Mouse (Mus musculus) stomach, embryonic 14.5 days (tissue): Measurements from ENCODE around the gene Cux1. TPM values are rescaled to one million over a fixed set of nuclear protein-coding genes. Genes with fewer than 3 reads are reported as not detected.

ENCODE experiments used
- ATAC-seq: fragments of 200-750 bp; cut with Nextera tagmentation; 2 replicates; pipeline ENCODE4 v1.8.0; 2017; ENCODE audit warnings: low read depth, moderate TSS enrichment; ENCODE audit not compliant: insufficient number of reproducible peaks, insufficient read depth, low FRiP score
- H3K27ac ChIP-seq: fragments of 300-500 bp; sonication (generic); 2 replicates; pipeline ENCODE4 v1.5.1; 2014; ENCODE audit warnings: mild to moderate bottlenecking, low read length, moderate library complexity, mixed read lengths
- H3K27me3 ChIP-seq: fragments of 300-500 bp; sonication (generic); 2 replicates; pipeline ENCODE4 v1.6.1; 2014; ENCODE audit warnings: low read length, control low read depth, mixed read lengths; ENCODE audit not compliant: control insufficient read depth, insufficient read depth
- H3K36me3 ChIP-seq: fragments of 300-500 bp; sonication (generic); 2 replicates; pipeline ENCODE4 v1.6.1; 2014; ENCODE audit warnings: mild to moderate bottlenecking, control low read depth, low read length, moderate library complexity, mixed read lengths; ENCODE audit not compliant: control insufficient read depth, insufficient read depth
- H3K4me1 ChIP-seq: fragments of 300-500 bp; sonication (generic); 2 replicates; pipeline ENCODE4 v1.6.1; 2014; ENCODE audit warnings: low read length, control low read depth, mixed read lengths; ENCODE audit not compliant: control insufficient read depth, insufficient read depth
- H3K4me2 ChIP-seq: fragments of 300-500 bp; sonication (generic); replicated peaks from 2 replicates; pipeline ENCODE4 v1.6.1; 2014; ENCODE audit warnings: low read depth, low read length, control low read depth
- H3K4me3 ChIP-seq: fragments of 300-500 bp; sonication (generic); 2 replicates; pipeline ENCODE4 v1.5.1; 2014; ENCODE audit warnings: low read depth, low read length, control low read depth
- H3K9ac ChIP-seq: fragments of 300-500 bp; sonication (generic); replicated peaks from 2 replicates; pipeline ENCODE4 v1.6.1; 2014; ENCODE audit warnings: low read depth, mild to moderate bottlenecking, control low read depth, low read length, moderate library complexity, mixed read lengths
- H3K9me3 ChIP-seq: fragments of 300-500 bp; sonication (generic); 2 replicates; pipeline ENCODE4 v1.6.1; 2016; ENCODE audit warnings: low read depth, low read length, control low read depth; ENCODE audit not compliant: control insufficient read depth
- WGBS: fragments of 180-500 bp; shearing (Covaris S2); extraction: QIAGEN DNeasy Blood & Tissue Kit; methylation state at CpG from one replicate; pipeline ENCODE4 v1.1.7; 2014; 5-methylcytosine and 5-hydroxymethylcytosine counted together
- polyA plus RNA-seq: library from polyadenylated mRNA; unstranded; fragments of >200 nt; fragmentation: Nextera tagmentation; extraction: Ambion mirVana; gene quantifications from 2 replicates; pipeline ENCODE4 v1.2.1, GENCODE M21; 2014

Gene Cux1
- polyA plus RNA-seq = 92.8 and 93.1 TPM in 2 replicates

- under 1% methylated on average over 68 of the region's 103 CpGs for WGBS
- Histone ChIP-seq H3K4me2 (peak within 1 kb of the TSS; percentile 92), H3K9me3 (no peaks in the 10 kb centered on the region), H3K36me3 (no peaks in the 10 kb centered on the region), H3K27ac (peak within 1 kb of the TSS; percentile 92), H3K9ac (peak within 1 kb of the TSS; percentile 83), H3K27me3 (0 out of 2 replicates have a peak, but pooled peaks cover 2% of the 10 kb centered on the region), H3K4me3 (peak within 1 kb of the TSS; percentile 99), H3K4me1 (peaks cover 28% of the 10 kb centered on the region; the same call in 1 of the 2 replicates)
- ATAC-seq = peak; percentile 89
Observed at GRCm38 (mm10) chr5:136567176-136568025, at the start of gene Cux1. TSS of gene Cux1 (minus strand) at chr5:136567490.

- Histone ChIP-seq H3K9me3 (no peaks in the 10 kb centered on the region), H3K4me1 (no peaks in the 10 kb centered on the region), H3K4me2 (no peak overlapping the region), H3K36me3 (no peaks in the 10 kb centered on the region), H3K27me3 (no peaks in the 10 kb centered on the region), H3K27ac (no peak overlapping the region), H3K4me3 (no peak overlapping the region), H3K9ac (no peak overlapping the region)
- WGBS = 52% methylated on average over 1 of the region's 1 CpGs
- ATAC-seq = no peak
Observed at GRCm38 (mm10) chr5:136612391-136612790, 45.1 kb upstream of the Cux1 start.

- no peak overlapping the region for H3K4me2 ChIP-seq
- no peak overlapping the region for H3K4me3 ChIP-seq
- no peaks in the 10 kb centered on the region for H3K36me3 ChIP-seq
- 49% methylated on average over 6 of the region's 6 CpGs for WGBS
- no peaks in the 10 kb centered on the region for H3K9me3 ChIP-seq
- H3K4me1 ChIP-seq = no peaks in the 10 kb centered on the region
- no peaks in the 10 kb centered on the region for H3K27me3 ChIP-seq
- H3K9ac ChIP-seq = no peak overlapping the region
- no peak overlapping the region for H3K27ac ChIP-seq
- peak; percentile 80 for ATAC-seq
Observed at GRCm38 (mm10) chr5:136608814-136609434, 41.6 kb upstream of the Cux1 start.

GRCm38 (mm10) chr5:136605144-136605543 lies 37.9 kb upstream of the Cux1 start:
- Histone ChIP-seq H3K4me1 (no peaks in the 10 kb centered on the region), H3K27me3 (no peaks in the 10 kb centered on the region), H3K9ac (no peak overlapping the region), H3K36me3 (no peaks in the 10 kb centered on the region), H3K4me2 (no peak overlapping the region), H3K9me3 (no peaks in the 10 kb centered on the region), H3K4me3 (no peak overlapping the region), H3K27ac (no peak overlapping the region)
- WGBS = 65% methylated on average over 11 of the region's 11 CpGs
- ATAC-seq = no peak

- ATAC-seq = no peak
Observed at GRCm38 (mm10) chr5:136603176-136603964, 36.1 kb upstream of the Cux1 start.

GRCm38 (mm10) chr5:136600511-136600910 lies 33.2 kb upstream of the Cux1 start:
- Histone ChIP-seq H3K27me3 (no peaks in the 10 kb centered on the region), H3K4me3 (no peak overlapping the region), H3K27ac (no peak overlapping the region), H3K4me2 (no peak overlapping the region), H3K9me3 (no peaks in the 10 kb centered on the region), H3K36me3 (no peaks in the 10 kb centered on the region), H3K9ac (no peak overlapping the region), H3K4me1 (no peaks in the 10 kb centered on the region)
- no peak for ATAC-seq
- 80% methylated on average over 5 of the region's 5 CpGs for WGBS

More at GRCm38 (mm10) chr5:136603176-136603964, 36.1 kb upstream of the Cux1 start:
- Histone ChIP-seq H3K4me3 (no peak overlapping the region), H3K27ac (no peak overlapping the region), H3K9ac (no peak overlapping the region), H3K27me3 (no peaks in the 10 kb centered on the region), H3K9me3 (no peaks in the 10 kb centered on the region), H3K4me2 (no peak overlapping the region), H3K36me3 (no peaks in the 10 kb centered on the region), H3K4me1 (no peaks in the 10 kb centered on the region)
- 75% methylated on average over 13 of the region's 13 CpGs for WGBS

- 65% methylated on average over 8 of the region's 8 CpGs for WGBS
- no peaks in the 10 kb centered on the region for H3K36me3 ChIP-seq
Observed at GRCm38 (mm10) chr5:136594896-136595540, 27.7 kb upstream of the Cux1 start.

More at GRCm38 (mm10) chr5:136594896-136595540, 27.7 kb upstream of the Cux1 start:
- H3K9me3 ChIP-seq = no peaks in the 10 kb centered on the region
- no peak for ATAC-seq
- H3K4me1 ChIP-seq = no peaks in the 10 kb centered on the region
- no peaks in the 10 kb centered on the region for H3K27me3 ChIP-seq
- H3K4me2 ChIP-seq = no peak overlapping the region
- H3K27ac ChIP-seq = no peak overlapping the region
- H3K9ac ChIP-seq = no peak overlapping the region
- H3K4me3 ChIP-seq = no peak overlapping the region
